Mouse (Mus musculus) right cerebral cortex, adult 2 months (tissue): ENCODE measurements around the gene Olfr393.

Experiments
- DNase-seq, 2 experiments: peaks; one replicate each; pipeline ENCODE4 v3.0.0; 2021 to 2022; ENCODE audit warnings: low spot score in 2 of 2

The Olfr393 gene

GRCm38 (mm10) chr11:73851354-73851753 lies at the start of gene Olfr393:
Olfr393 (minus strand) TSS chr11:73851454.
- DNase-seq: no peak

GRCm38 (mm10) chr11:73890671-73891070 lies 39.4 kb upstream of the Olfr393 start, which contains the start of gene Olfr394:
Olfr394 (minus strand) TSS chr11:73890771.
- no peak for DNase-seq

GRCm38 (mm10) chr11:73816949-73817348 lies 34.3 kb downstream of the Olfr393 start, which contains the start of gene Olfr392:
Olfr392 (minus strand) TSS chr11:73817049.
- DNase-seq: no peak

GRCm38 (mm10) chr11:73802952-73803351 lies 48.3 kb downstream of the Olfr393 start, which contains the start of gene Olfr391-ps:
Olfr391-ps (minus strand) TSS chr11:73803052.
- DNase-seq: no peak
